Mouse (Mus musculus): ENCODE measurements at regions not wholly inside any gene's neighbourhood (a gene's known extent, or its start where the extent isn't known, plus 50 kb on each side); places are given as distances from the start of the nearest gene placed in this dataset.

GRCm38 (mm10) chr9:69581236-69581635 lies 127.8 kb downstream of the Anxa2 start:
- Histone ChIP-seq H3K9me3 (ENCODE audit: control insufficient read depth, low read length) (no peaks in the 10 kb centered on the region), H3K27me3 (ENCODE audit: control insufficient read depth, insufficient read depth, low read length) (no peaks in the 10 kb centered on the region), H3K4me2 (ENCODE audit: low read length) (no peak overlapping the region), H3K4me1 (ENCODE audit: control insufficient read depth, insufficient read depth, low read length) (no peaks in the 10 kb centered on the region), H3K9ac (replicated peaks; ENCODE audit: low read length) (no peak overlapping the region), H3K36me3 (ENCODE audit: control insufficient read depth, insufficient read depth, low read length) (no peaks in the 10 kb centered on the region), H3K27ac (replicated peaks; ENCODE audit: low read depth, low read length) (no peak overlapping the region), H3K4me3 (replicated peaks; ENCODE audit: low read depth, low read length) (no peak overlapping the region)
- no peak for ATAC-seq (ENCODE audit: low FRiP score, low TSS enrichment)
- no peak for DNase-seq

- Histone ChIP-seq H3K9ac (replicated peaks; ENCODE audit: low read length) (no peak overlapping the region), H3K4me3 (replicated peaks; ENCODE audit: low read depth, low read length) (no peak overlapping the region), H3K36me3 (ENCODE audit: control insufficient read depth, insufficient read depth, low read length) (no peaks in the 10 kb centered on the region), H3K27ac (replicated peaks; ENCODE audit: low read depth, low read length) (no peak overlapping the region), H3K9me3 (ENCODE audit: control insufficient read depth, low read length) (no peaks in the 10 kb centered on the region), H3K4me1 (ENCODE audit: control insufficient read depth, insufficient read depth, low read length) (no peaks in the 10 kb centered on the region), H3K27me3 (ENCODE audit: control insufficient read depth, insufficient read depth, low read length) (no peaks in the 10 kb centered on the region), H3K4me2 (ENCODE audit: low read length) (no peak overlapping the region)
- no peak for ATAC-seq (ENCODE audit: low FRiP score, low TSS enrichment)
- 92% methylated on average over 10 of the region's 10 CpGs for whole genome bisulfite sequencing
- no peak for DNase-seq
Measured at GRCm38 (mm10) chr9:69577661-69578405, 124.4 kb downstream of the Anxa2 start.

GRCm38 (mm10) chr9:69575386-69575785 lies 122.0 kb downstream of the Anxa2 start:
- no peak overlapping the region for H3K4me3 ChIP-seq (replicated peaks; ENCODE audit: low read depth, low read length)
- H3K4me2 ChIP-seq (ENCODE audit: low read length), result no peak overlapping the region
- no peak overlapping the region for H3K27ac ChIP-seq (replicated peaks; ENCODE audit: low read depth, low read length)
- H3K27me3 ChIP-seq (ENCODE audit: control insufficient read depth, insufficient read depth, low read length), result no peaks in the 10 kb centered on the region
- no peaks in the 10 kb centered on the region for H3K4me1 ChIP-seq (ENCODE audit: control insufficient read depth, insufficient read depth, low read length)
- H3K9ac ChIP-seq (replicated peaks; ENCODE audit: low read length), result no peak overlapping the region
- 68% methylated on average over 14 of the region's 14 CpGs for WGBS
- ATAC-seq (ENCODE audit: low FRiP score, low TSS enrichment), result no peak
- DNase-seq, result peak; percentile 41
- H3K9me3 ChIP-seq (ENCODE audit: control insufficient read depth, low read length), result no peaks in the 10 kb centered on the region
- H3K36me3 ChIP-seq (ENCODE audit: control insufficient read depth, insufficient read depth, low read length), result no peaks in the 10 kb centered on the region

GRCm38 (mm10) chr9:69568631-69569230 lies 115.3 kb downstream of the Anxa2 start:
- 75% methylated on average over 13 of the region's 13 CpGs for WGBS
- no peak for DNase-seq

GRCm38 (mm10) chr9:69568222-69568621 lies 114.8 kb downstream of the Anxa2 start:
- Histone ChIP-seq H3K4me2 (ENCODE audit: low read length) (no peak overlapping the region), H3K9me3 (ENCODE audit: control insufficient read depth, low read length) (no peaks in the 10 kb centered on the region), H3K27me3 (ENCODE audit: control insufficient read depth, insufficient read depth, low read length) (no peaks in the 10 kb centered on the region), H3K4me3 (replicated peaks; ENCODE audit: low read depth, low read length) (no peak overlapping the region), H3K27ac (replicated peaks; ENCODE audit: low read depth, low read length) (no peak overlapping the region), H3K4me1 (ENCODE audit: control insufficient read depth, insufficient read depth, low read length) (no peaks in the 10 kb centered on the region), H3K9ac (replicated peaks; ENCODE audit: low read length) (no peak overlapping the region), H3K36me3 (ENCODE audit: control insufficient read depth, insufficient read depth, low read length) (no peaks in the 10 kb centered on the region)
- no peak for DNase-seq
- 81% methylated on average over 3 of the region's 3 CpGs for WGBS
- ATAC-seq (ENCODE audit: low FRiP score, low TSS enrichment), result no peak

More at GRCm38 (mm10) chr9:69568631-69569230, 115.3 kb downstream of the Anxa2 start:
- no peak overlapping the region for H3K27ac ChIP-seq (replicated peaks; ENCODE audit: low read depth, low read length)
- H3K27me3 ChIP-seq (ENCODE audit: control insufficient read depth, insufficient read depth, low read length), result no peaks in the 10 kb centered on the region
- no peak for ATAC-seq (ENCODE audit: low FRiP score, low TSS enrichment)
- no peak overlapping the region for H3K9ac ChIP-seq (replicated peaks; ENCODE audit: low read length)
- no peak overlapping the region for H3K4me3 ChIP-seq (replicated peaks; ENCODE audit: low read depth, low read length)
- H3K9me3 ChIP-seq (ENCODE audit: control insufficient read depth, low read length), result no peaks in the 10 kb centered on the region
- no peaks in the 10 kb centered on the region for H3K4me1 ChIP-seq (ENCODE audit: control insufficient read depth, insufficient read depth, low read length)
- no peak overlapping the region for H3K4me2 ChIP-seq (ENCODE audit: low read length)
- no peaks in the 10 kb centered on the region for H3K36me3 ChIP-seq (ENCODE audit: control insufficient read depth, insufficient read depth, low read length)

GRCm38 (mm10) chr9:69566996-69567395 lies 113.6 kb downstream of the Anxa2 start:
- no peaks in the 10 kb centered on the region for H3K9me3 ChIP-seq (ENCODE audit: control insufficient read depth, low read length)
- H3K9ac ChIP-seq (replicated peaks; ENCODE audit: low read length), result no peak overlapping the region
- 81% methylated on average over 6 of the region's 6 CpGs for WGBS
- no peak overlapping the region for H3K27ac ChIP-seq (replicated peaks; ENCODE audit: low read depth, low read length)
- H3K36me3 ChIP-seq (ENCODE audit: control insufficient read depth, insufficient read depth, low read length), result no peaks in the 10 kb centered on the region
- H3K4me3 ChIP-seq (replicated peaks; ENCODE audit: low read depth, low read length), result no peak overlapping the region
- DNase-seq (peak; percentile 28), ATAC-seq (ENCODE audit: low FRiP score, low TSS enrichment) (no peak)
- H3K27me3 ChIP-seq (ENCODE audit: control insufficient read depth, insufficient read depth, low read length), result no peaks in the 10 kb centered on the region
- no peak overlapping the region for H3K4me2 ChIP-seq (ENCODE audit: low read length)
- H3K4me1 ChIP-seq (ENCODE audit: control insufficient read depth, insufficient read depth, low read length), result no peaks in the 10 kb centered on the region

GRCm38 (mm10) chr9:69543241-69543640 lies 89.8 kb downstream of the Anxa2 start:
- Histone ChIP-seq H3K4me1 (ENCODE audit: control insufficient read depth, insufficient read depth, low read length) (no peaks in the 10 kb centered on the region; the same call in 1 of the 2 replicates), H3K4me2 (ENCODE audit: low read length) (no peak overlapping the region), H3K36me3 (ENCODE audit: control insufficient read depth, insufficient read depth, low read length) (no peaks in the 10 kb centered on the region), H3K4me3 (replicated peaks; ENCODE audit: low read depth, low read length) (no peak overlapping the region), H3K27me3 (ENCODE audit: control insufficient read depth, insufficient read depth, low read length) (no peaks in the 10 kb centered on the region), H3K27ac (replicated peaks; ENCODE audit: low read depth, low read length) (no peak overlapping the region), H3K9me3 (ENCODE audit: control insufficient read depth, low read length) (no peaks in the 10 kb centered on the region), H3K9ac (replicated peaks; ENCODE audit: low read length) (no peak overlapping the region)
- WGBS, result 84% methylated on average over 5 of the region's 5 CpGs
- ATAC-seq (ENCODE audit: low FRiP score, low TSS enrichment), result no peak
- DNase-seq, result no peak
